19 mouse cellular contexts compared by ENCODE assay signal in genomic region chr11:78210615-78211014, GRCm38 (mm10). TPM values are rescaled to one million over a fixed set of nuclear protein-coding genes. Genes with fewer than 3 reads are reported as not detected.
DNase-seq lines count a peak whose midpoint lies in the region; ATAC-seq and TF ChIP-seq lines count a peak whose summit lies in the region.
"Had no signal": no experiment of that assay in that cellular context is flagged by ENCODE, and none has a peak within 500 bp of the region (broad histone marks: within the 10 kb centered on the region; RNA-seq: fewer than 3 reads in every experiment).

No protein-coding gene starts in this region.

- H3K4me3 ChIP-seq in liver, adult 2 months (ENCODE audit: insufficient read depth, low read depth, low read length), result no peak overlapping the region
- H3K4me3 ChIP-seq in liver, embryonic 11.5 days (ENCODE audit: low read depth, low read length), result no peak overlapping the region
- H3K4me3 ChIP-seq: embryonic facial prominence, embryonic 10.5 days; erythroblast, embryonic 14.5 days; forebrain, embryonic 15.5 days; heart, embryonic 13.5 days; hindbrain, embryonic 12.5 days had no signal

- 21% methylated on average over 7 of the region's 7 CpGs for WGBS in liver, adult 2 months
- 75% methylated on average over 7 of the region's 7 CpGs for WGBS in liver, embryonic 11.5 days

- no peak for TF ChIP-seq POLR2A in liver, adult 2 months (IDR thresholded peaks at IDR 0.05; ENCODE audit: extremely low read depth, insufficient read depth, low read length)

- no peak for ATAC-seq in liver, embryonic 11.5 days (replicated peaks; ENCODE audit: low FRiP score)
- ATAC-seq: forebrain, embryonic 15.5 days; hindbrain, embryonic 16.5 days; inflammation-experienced regulatory T-cells, adult 6 months had no signal

- no peak overlapping the region for H3K4me2 ChIP-seq in liver, embryonic 11.5 days
- H3K4me2 ChIP-seq: forebrain, embryonic 15.5 days; heart, embryonic 13.5 days; hindbrain, embryonic 12.5 days had no signal

- peak; percentile 56 for DNase-seq in adrenal gland, postnatal 14 days
- no peak for DNase-seq in adrenal gland, adult 18-20 months (ENCODE audit: low spot score in 2 of 2)
- peak; percentile 83 for DNase-seq in liver, adult 2 months (ENCODE audit: extremely low read depth, low read depth, low spot score)
- no peak for DNase-seq in liver, embryonic 11.5 days (ENCODE audit: low spot score)
- DNase-seq in gonadal fat pad, adult 2 months (ENCODE audit: low read depth), result peak; percentile 61
- DNase-seq in cerebellum, adult 9-10 months, result no peak
- no peak for DNase-seq in right cerebral cortex, adult 18-20 months
- DNase-seq: adrenal gland, adult 8-10 months; cerebellum, adult 18-20 months; cerebellum, postnatal 10 days; gastrocnemius, postnatal 36 days; heart, postnatal 4 days had no signal

- H3K36me3 ChIP-seq in liver, adult 2 months (ENCODE audit: control insufficient read depth, insufficient read depth, low read length), result peaks cover 69% of the 10 kb centered on the region
- H3K36me3 ChIP-seq in liver, embryonic 11.5 days (ENCODE audit: control insufficient read depth, insufficient read depth, low read length), result peaks cover 73% of the 10 kb centered on the region

- no peak overlapping the region for H3K9ac ChIP-seq in liver, adult 2 months (ENCODE audit: low read depth, low read length)
- H3K9ac ChIP-seq in liver, embryonic 11.5 days (ENCODE audit: low read depth, low read length), result no peak overlapping the region
- H3K9ac ChIP-seq: forebrain, embryonic 15.5 days; heart, embryonic 13.5 days; hindbrain, embryonic 12.5 days had no signal

- H3K79me2 ChIP-seq in liver, adult 2 months (ENCODE audit: control insufficient read depth, insufficient read depth, low read length), result no peaks in the 10 kb centered on the region

- no peak for TF ChIP-seq CTCF in liver, adult 2 months (IDR thresholded peaks at IDR 0.05; ENCODE audit: low read depth, low read length)

- no peaks in the 10 kb centered on the region for H3K9me3 ChIP-seq in liver, embryonic 11.5 days (ENCODE audit: control insufficient read depth, low read length)
- H3K9me3 ChIP-seq: embryonic facial prominence, embryonic 10.5 days; forebrain, embryonic 15.5 days; heart, embryonic 13.5 days; hindbrain, embryonic 12.5 days had no signal

- H3K4me1 ChIP-seq in liver, adult 2 months (ENCODE audit: control insufficient read depth, insufficient read depth, low read length), result peaks cover 3% of the 10 kb centered on the region; the same call in 1 of the 2 replicates
- H3K4me1 ChIP-seq in liver, embryonic 11.5 days (replicated peaks; ENCODE audit: control insufficient read depth, insufficient read depth, low read length), result no peaks in the 10 kb centered on the region
- H3K4me1 ChIP-seq: forebrain, embryonic 15.5 days; heart, embryonic 13.5 days; hindbrain, embryonic 12.5 days had no signal

- no peaks in the 10 kb centered on the region for H3K27me3 ChIP-seq in liver, adult 2 months (ENCODE audit: control insufficient read depth, insufficient read depth, low read length)
- H3K27me3 ChIP-seq in liver, embryonic 11.5 days (replicated peaks; ENCODE audit: control insufficient read depth, insufficient read depth, low read length), result no peaks in the 10 kb centered on the region
- H3K27me3 ChIP-seq: forebrain, embryonic 15.5 days; heart, embryonic 13.5 days; hindbrain, embryonic 12.5 days had no signal

- no peak overlapping the region for H3K27ac ChIP-seq in liver, adult 2 months (replicated peaks; ENCODE audit: insufficient read depth, low read depth, low read length)
- no peak overlapping the region for H3K27ac ChIP-seq in liver, embryonic 11.5 days (ENCODE audit: low read depth, low read length)
- H3K27ac ChIP-seq: embryonic facial prominence, embryonic 10.5 days; forebrain, embryonic 15.5 days; heart, embryonic 13.5 days; hindbrain, embryonic 12.5 days had no signal

RNA-seq across cellular contexts. Expression of gene Proca1, which starts 17.4 kb away (rescaled TPM):
- 17.6 and 26.3 TPM in 2 replicates for total RNA-seq in adrenal gland, postnatal 14 days (2021)
- 10 to 100 TPM; 14.6 to 22.9 TPM for total RNA-seq in adrenal gland, adult 18-20 months (2021)
- 0.55 and 0.60 TPM in 2 replicates for total RNA-seq in liver, adult 2 months (2014; rRNA removed)
- 0.24 and 0.35 TPM in 2 replicates for polyA plus RNA-seq in liver, adult 2 months (2012; rRNA removed)
- polyA plus RNA-seq in liver, embryonic 11.5 days (2014; fragmentation: Nextera tagmentation; extraction: Ambion mirVana), result 1.6 and 2.5 TPM in 2 replicates
- polyA plus RNA-seq in gonadal fat pad, adult 2 months (2012; rRNA removed), result 4.6 and 6.2 TPM in 2 replicates
- polyA plus RNA-seq: erythroblast, embryonic 14.5 days had no signal

RNA-seq across cellular contexts. Expression of gene Rab34, which starts 22.4 kb away (rescaled TPM):
- 89.2 and 92.2 TPM in 2 replicates for total RNA-seq in adrenal gland, postnatal 14 days (2021)
- total RNA-seq in adrenal gland, adult 18-20 months (2021), result 10 to 100 TPM; 69.9 to 71.9 TPM
- 2.6 and 2.8 TPM in 2 replicates for total RNA-seq in liver, adult 2 months (2014; rRNA removed)
- polyA plus RNA-seq in liver, adult 2 months (2012; rRNA removed), result 5.2 and 5.3 TPM in 2 replicates
- 42.6 and 45.3 TPM in 2 replicates for polyA plus RNA-seq in liver, embryonic 11.5 days (2014; fragmentation: Nextera tagmentation; extraction: Ambion mirVana)
- 78.6 and 114 TPM in 2 replicates for polyA plus RNA-seq in gonadal fat pad, adult 2 months (2012; rRNA removed)

RNA-seq across cellular contexts. Expression of gene Rpl23a, which starts 27.2 kb away (rescaled TPM):
- 1,759 and 1,890 TPM in 2 replicates for total RNA-seq in adrenal gland, postnatal 14 days (2021)
- total RNA-seq in adrenal gland, adult 18-20 months (2021), result 1,000 to 10,000 TPM; 1,582 to 1,912 TPM
- 318 and 352 TPM in 2 replicates for total RNA-seq in liver, adult 2 months (2014; rRNA removed)
- 88.5 and 110 TPM in 2 replicates for polyA plus RNA-seq in liver, adult 2 months (2012; rRNA removed)
- polyA plus RNA-seq in liver, embryonic 11.5 days (2014; fragmentation: Nextera tagmentation; extraction: Ambion mirVana), result 1,588 and 1,766 TPM in 2 replicates
- 284 and 314 TPM in 2 replicates for polyA plus RNA-seq in gonadal fat pad, adult 2 months (2012; rRNA removed)

RNA-seq across cellular contexts. Expression of gene Tlcd1, which starts 34.1 kb away (rescaled TPM):
- total RNA-seq in adrenal gland, postnatal 14 days (2021), result 36.4 and 46.4 TPM in 2 replicates
- 10 to 100 TPM; 54.7 to 76.5 TPM for total RNA-seq in adrenal gland, adult 18-20 months (2021)
- total RNA-seq in liver, adult 2 months (2014; rRNA removed), result 44.8 and 50.7 TPM in 2 replicates
- 46.6 and 61.5 TPM in 2 replicates for polyA plus RNA-seq in liver, adult 2 months (2012; rRNA removed)
- polyA plus RNA-seq in liver, embryonic 11.5 days (2014; fragmentation: Nextera tagmentation; extraction: Ambion mirVana), result 52.5 and 57.5 TPM in 2 replicates
- polyA plus RNA-seq in gonadal fat pad, adult 2 months (2012; rRNA removed), result 128 and 143 TPM in 2 replicates

RNA-seq across cellular contexts. Expression of gene Nek8, which starts 34.1 kb away (rescaled TPM):
- total RNA-seq in adrenal gland, postnatal 14 days (2021), result 8.5 and 9.0 TPM in 2 replicates
- total RNA-seq in adrenal gland, adult 18-20 months (2021), result 10 to 100 TPM in 1 of 2 experiments, 1 to 10 TPM in 1; 9.8 to 12.8 TPM
- total RNA-seq in liver, adult 2 months (2014; rRNA removed), result 4.1 and 5.2 TPM in 2 replicates
- polyA plus RNA-seq in liver, adult 2 months (2012; rRNA removed), result 5.2 and 7.2 TPM in 2 replicates
- polyA plus RNA-seq in liver, embryonic 11.5 days (2014; fragmentation: Nextera tagmentation; extraction: Ambion mirVana), result 13.1 and 14.3 TPM in 2 replicates
- 17.3 and 19.3 TPM in 2 replicates for polyA plus RNA-seq in gonadal fat pad, adult 2 months (2012; rRNA removed)

Comparison
In these comparisons a context has a peak if more than half of its experiments do, and no peak if none do; other contexts are left out.
1. DNase-seq: peak in adrenal gland, postnatal 14 days (single experiment), liver, adult 2 months (single experiment) and gonadal fat pad, adult 2 months (single experiment); none in adrenal gland, adult 18-20 months (0 of 2), liver, embryonic 11.5 days (single experiment), cerebellum, adult 9-10 months (single experiment) and right cerebral cortex, adult 18-20 months (single experiment).
2. RNA of gene Rab34, which starts 22.4 kb away (total RNA-seq): 89.2 to 92.2 TPM in adrenal gland, postnatal 14 days and 69.9 to 71.9 TPM in adrenal gland, adult 18-20 months; 2.6 to 2.8 TPM in liver, adult 2 months; every median in the first group is over 10 times any median in the second.